Mouse (Mus musculus): Measurements from ENCODE around the gene Pla2g7. TPM values are rescaled to one million over a fixed set of nuclear protein-coding genes. Genes with fewer than 3 reads are reported as not detected.

Pla2g7 gene
- polyA plus RNA-seq, 1 experiment = 14.8 TPM

DNA sequence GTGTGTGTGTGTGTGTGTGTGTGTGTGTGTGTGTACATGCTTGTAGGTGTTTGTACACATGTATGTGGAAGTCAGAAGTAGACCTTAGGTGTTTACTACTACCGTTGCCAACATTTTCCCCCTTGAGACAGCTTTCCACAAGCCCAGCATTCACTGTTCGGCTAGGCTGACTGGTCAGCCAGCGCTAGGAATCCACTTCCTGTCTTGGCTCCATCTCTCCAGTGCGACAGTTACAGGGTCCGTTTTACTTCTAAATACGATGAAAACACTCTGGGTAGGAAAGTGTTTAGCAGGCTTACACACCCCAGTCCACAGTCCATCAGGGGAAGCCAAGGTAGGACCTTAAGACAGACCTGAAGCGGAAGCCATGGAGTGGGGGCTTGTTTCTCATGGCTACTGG, 16.9 kb downstream of the Pla2g7 start:
- H3K27me3 ChIP-seq (ENCODE audit: control insufficient read depth, insufficient read depth, low read length) = no peaks in the 10 kb centered on the region
- H3K4me3 ChIP-seq (ENCODE audit: control insufficient read depth, low read depth, low read length) = no peak overlapping the region
- peaks cover 6% of the 10 kb centered on the region for H3K4me1 ChIP-seq (ENCODE audit: control insufficient read depth, insufficient read depth, low read length)
- no peak overlapping the region for H3K27ac ChIP-seq (ENCODE audit: control insufficient read depth, insufficient read depth, low read depth, low read length)
- H3K36me3 ChIP-seq (ENCODE audit: control insufficient read depth, insufficient read depth, low read length) = no peaks in the 10 kb centered on the region
- TF ChIP-seq CTCF (IDR thresholded peaks at IDR 0.05; ENCODE audit: control insufficient read depth, insufficient read depth, insufficient replicate concordance, low read depth, low read length) (no peak), POLR2A (IDR thresholded peaks at IDR 0.05; ENCODE audit: control insufficient read depth, low read depth, low read length) (no peak)

- no peaks in the 10 kb centered on the region for H3K36me3 ChIP-seq (ENCODE audit: control insufficient read depth, insufficient read depth, low read length)
- TF ChIP-seq CTCF (IDR thresholded peaks at IDR 0.05; ENCODE audit: control insufficient read depth, insufficient read depth, insufficient replicate concordance, low read depth, low read length) (no peak), POLR2A (IDR thresholded peaks at IDR 0.05; ENCODE audit: control insufficient read depth, low read depth, low read length) (no peak)
- H3K4me1 ChIP-seq (ENCODE audit: control insufficient read depth, insufficient read depth, low read length) = peaks cover 6% of the 10 kb centered on the region
- no peak overlapping the region for H3K4me3 ChIP-seq (ENCODE audit: control insufficient read depth, low read depth, low read length)
- no peak overlapping the region for H3K27ac ChIP-seq (ENCODE audit: control insufficient read depth, insufficient read depth, low read depth, low read length)
- H3K27me3 ChIP-seq (ENCODE audit: control insufficient read depth, insufficient read depth, low read length) = no peaks in the 10 kb centered on the region
These were observed 19.4 kb downstream of the Pla2g7 start for GRCm38 (mm10) chr17:43587278-43587677.

- Histone ChIP-seq H3K36me3 (ENCODE audit: control insufficient read depth, insufficient read depth, low read length) (no peaks in the 10 kb centered on the region), H3K4me3 (ENCODE audit: control insufficient read depth, low read depth, low read length) (peak overlapping the region; percentile 73)
- TF ChIP-seq POLR2A (IDR thresholded peaks at IDR 0.05; ENCODE audit: control insufficient read depth, low read depth, low read length) (no peak), CTCF (IDR thresholded peaks at IDR 0.05; ENCODE audit: control insufficient read depth, insufficient read depth, insufficient replicate concordance, low read depth, low read length) (no peak)
These were observed 21.9 kb downstream of the Pla2g7 start for GRCm38 (mm10) chr17:43589750-43590149.

GRCm38 (mm10) chr17:43590531-43590930, 22.6 kb downstream of the Pla2g7 start:
- no peaks in the 10 kb centered on the region for H3K36me3 ChIP-seq (ENCODE audit: control insufficient read depth, insufficient read depth, low read length)
- H3K27me3 ChIP-seq (ENCODE audit: control insufficient read depth, insufficient read depth, low read length) = no peaks in the 10 kb centered on the region
- H3K27ac ChIP-seq (ENCODE audit: control insufficient read depth, insufficient read depth, low read depth, low read length) = no peak overlapping the region
- H3K4me1 ChIP-seq (ENCODE audit: control insufficient read depth, insufficient read depth, low read length) = 0 out of 2 replicates have a peak, but pooled peaks cover 2% of the 10 kb centered on the region
- H3K4me3 ChIP-seq (ENCODE audit: control insufficient read depth, low read depth, low read length) = peak overlapping the region; percentile 72
- TF ChIP-seq POLR2A (IDR thresholded peaks at IDR 0.05; ENCODE audit: control insufficient read depth, low read depth, low read length) = no peak
- no peak for TF ChIP-seq CTCF (IDR thresholded peaks at IDR 0.05; ENCODE audit: control insufficient read depth, insufficient read depth, insufficient replicate concordance, low read depth, low read length)

More at GRCm38 (mm10) chr17:43589750-43590149, 21.9 kb downstream of the Pla2g7 start:
- Histone ChIP-seq H3K27ac (ENCODE audit: control insufficient read depth, insufficient read depth, low read depth, low read length) (no peak overlapping the region), H3K27me3 (ENCODE audit: control insufficient read depth, insufficient read depth, low read length) (no peaks in the 10 kb centered on the region), H3K4me1 (ENCODE audit: control insufficient read depth, insufficient read depth, low read length) (peaks cover 4% of the 10 kb centered on the region)

DNA sequence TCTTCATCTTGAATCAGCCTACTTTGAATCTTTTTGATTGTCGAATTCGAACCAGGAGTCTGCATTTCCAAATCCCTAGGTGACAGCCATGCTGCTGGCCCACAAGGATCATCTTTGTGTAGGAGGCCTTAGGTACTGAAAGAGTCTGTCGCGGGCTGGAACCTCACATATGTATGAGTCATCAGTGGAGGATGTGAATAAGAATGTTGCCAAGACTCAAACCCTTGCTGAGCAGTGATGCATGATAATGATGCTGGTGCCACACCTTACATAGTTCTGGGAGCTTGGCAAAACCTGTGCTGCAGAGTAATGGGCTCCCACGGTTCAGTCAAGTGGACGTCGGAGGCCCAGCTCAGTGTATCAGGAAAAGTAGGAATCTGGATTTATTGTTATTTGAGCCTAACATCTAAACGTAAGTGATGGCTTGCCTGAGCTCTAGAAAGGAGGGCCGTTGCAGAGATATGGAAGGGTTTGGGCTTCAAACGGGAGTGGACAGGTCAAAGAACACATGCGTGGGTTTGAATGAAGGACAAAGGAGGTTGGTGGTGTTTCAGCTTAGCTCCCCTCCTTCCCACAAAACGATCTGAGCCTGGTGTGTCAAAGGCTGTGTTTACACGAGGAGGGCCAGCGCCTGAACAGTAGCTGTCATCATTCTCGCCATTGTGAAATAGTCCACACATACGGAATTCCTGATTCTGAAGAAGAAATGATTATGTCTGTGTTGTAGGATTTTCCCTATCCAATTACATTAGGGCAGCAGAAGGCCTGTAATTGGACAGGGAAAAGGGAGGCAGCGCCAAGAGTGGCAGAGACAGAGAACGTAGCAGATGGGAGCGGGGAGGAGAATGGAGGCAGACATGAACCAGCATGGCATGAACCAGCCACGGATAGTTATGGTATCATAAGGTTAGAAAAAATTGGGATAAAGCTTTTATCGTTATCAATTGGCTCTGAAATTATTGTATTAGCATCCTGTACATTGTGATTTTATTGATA, 24.7 kb downstream of the Pla2g7 start:
- Histone ChIP-seq H3K4me1 (ENCODE audit: control insufficient read depth, insufficient read depth, low read length) (no peaks in the 10 kb centered on the region), H3K27ac (ENCODE audit: control insufficient read depth, insufficient read depth, low read depth, low read length) (no peak overlapping the region), H3K27me3 (ENCODE audit: control insufficient read depth, insufficient read depth, low read length) (no peaks in the 10 kb centered on the region), H3K36me3 (ENCODE audit: control insufficient read depth, insufficient read depth, low read length) (no peaks in the 10 kb centered on the region), H3K4me3 (ENCODE audit: control insufficient read depth, low read depth, low read length) (peak overlapping the region; percentile 85)
- TF ChIP-seq CTCF (IDR thresholded peaks at IDR 0.05; ENCODE audit: control insufficient read depth, insufficient read depth, insufficient replicate concordance, low read depth, low read length) = no peak
- TF ChIP-seq POLR2A (IDR thresholded peaks at IDR 0.05; ENCODE audit: control insufficient read depth, low read depth, low read length) = no peak

DNA sequence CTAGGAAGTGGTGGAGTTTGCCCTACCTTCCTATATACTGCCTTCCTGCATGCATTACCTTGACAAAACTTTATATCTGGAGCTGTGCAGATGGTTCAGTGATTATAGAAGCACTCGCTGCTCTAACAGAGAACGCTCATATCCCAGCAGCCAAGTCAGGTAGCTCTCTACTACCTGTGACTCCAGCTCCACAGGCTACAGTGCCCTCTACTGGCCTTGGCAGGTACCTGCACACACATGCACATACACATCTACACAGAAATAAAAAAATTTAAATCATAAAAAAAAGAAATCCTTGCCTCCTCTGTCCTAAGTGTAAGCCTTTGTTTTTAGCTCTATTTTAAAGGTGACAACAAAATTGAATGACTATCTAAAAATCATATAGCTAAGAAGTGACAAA, 29.8 kb downstream of the Pla2g7 start:
- Histone ChIP-seq H3K4me3 (ENCODE audit: control insufficient read depth, low read depth, low read length) (no peak overlapping the region), H3K36me3 (ENCODE audit: control insufficient read depth, insufficient read depth, low read length) (no peaks in the 10 kb centered on the region), H3K27me3 (ENCODE audit: control insufficient read depth, insufficient read depth, low read length) (no peaks in the 10 kb centered on the region), H3K27ac (ENCODE audit: control insufficient read depth, insufficient read depth, low read depth, low read length) (no peak overlapping the region), H3K4me1 (ENCODE audit: control insufficient read depth, insufficient read depth, low read length) (no peaks in the 10 kb centered on the region)
- TF ChIP-seq POLR2A (IDR thresholded peaks at IDR 0.05; ENCODE audit: control insufficient read depth, low read depth, low read length) (no peak), CTCF (IDR thresholded peaks at IDR 0.05; ENCODE audit: control insufficient read depth, insufficient read depth, insufficient replicate concordance, low read depth, low read length) (peak; percentile 66; the same call in 1 of the 2 replicates)

DNA sequence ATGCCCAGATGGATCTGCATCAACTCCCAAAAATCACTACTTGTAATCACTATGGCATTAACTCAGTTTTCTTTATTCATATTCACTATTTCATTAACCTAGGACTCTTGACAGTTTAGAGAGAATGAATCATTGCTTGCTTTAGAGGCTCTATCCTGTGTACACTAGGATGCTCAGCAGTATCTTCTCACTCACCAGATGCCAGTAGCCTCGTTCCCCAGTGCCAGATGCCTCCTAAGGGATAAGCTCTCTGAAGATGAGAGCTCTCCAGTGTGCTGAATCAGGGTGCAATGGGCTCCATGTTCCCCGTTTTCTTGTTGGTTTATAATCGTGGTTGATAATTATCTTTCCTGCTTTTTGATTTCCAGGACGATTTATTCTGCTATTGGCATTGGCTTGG, 30.8 kb downstream of the Pla2g7 start:
- no peaks in the 10 kb centered on the region for H3K27me3 ChIP-seq (ENCODE audit: control insufficient read depth, insufficient read depth, low read length)
- H3K4me1 ChIP-seq (ENCODE audit: control insufficient read depth, insufficient read depth, low read length) = no peaks in the 10 kb centered on the region
- no peak overlapping the region for H3K4me3 ChIP-seq (ENCODE audit: control insufficient read depth, low read depth, low read length)
- H3K27ac ChIP-seq (ENCODE audit: control insufficient read depth, insufficient read depth, low read depth, low read length) = no peak overlapping the region
- no peaks in the 10 kb centered on the region for H3K36me3 ChIP-seq (ENCODE audit: control insufficient read depth, insufficient read depth, low read length)
- TF ChIP-seq CTCF (IDR thresholded peaks at IDR 0.05; ENCODE audit: control insufficient read depth, insufficient read depth, insufficient replicate concordance, low read depth, low read length) (no peak), POLR2A (IDR thresholded peaks at IDR 0.05; ENCODE audit: control insufficient read depth, low read depth, low read length) (no peak)
